Mouse (Mus musculus): Measurements from ENCODE around the gene Gucy1b1.

GRCm38 (mm10) chr3:82023065-82023464 is 51.4 kb downstream of the Gucy1b1 start:
- no peak for TF ChIP-seq CTCF (IDR thresholded peaks at IDR 0.05; ENCODE audit: low read depth, low read length)
- no peak for TF ChIP-seq POLR2A (IDR thresholded peaks at IDR 0.05; ENCODE audit: insufficient read depth, low read length)

All from ES-Bruce4 (cell line).